Mouse (Mus musculus) ES-E14 (cell line): ENCODE data around the gene Grb2. TPM values are rescaled to one million over a fixed set of nuclear protein-coding genes. Genes with fewer than 3 reads are reported as not detected.

Source experiments
- DNase-seq: peaks from one replicate; pipeline ENCODE4 v3.0.0-alpha.2; 2013; ENCODE audit warnings: low read depth, low spot score
- H3K27ac ChIP-seq: 2 replicates; pipeline ENCODE4 v1.5.1; 2012; ENCODE audit warnings: low read depth, mild to moderate bottlenecking, low read length, moderate library complexity, mixed read lengths; ENCODE audit not compliant: poor library complexity, insufficient read depth, severe bottlenecking
- H3K36me3 ChIP-seq: 2 replicates; pipeline ENCODE4 v1.6.1; 2012; ENCODE audit warnings: mild to moderate bottlenecking, low read length, moderate library complexity, mixed read lengths; ENCODE audit not compliant: control insufficient read depth, poor library complexity, insufficient read depth, severe bottlenecking
- H3K4me1 ChIP-seq, 2 experiments: fragments of 150-350 bp in 1 of 2; sonication (generic) in 1 of 2; 2 replicates each; pipeline ENCODE4 v1.6.1; 2012; ENCODE audit warnings: low read length in 2 of 2, mild to moderate bottlenecking in 1 of 2, mixed read lengths in 1 of 2; ENCODE audit not compliant: control insufficient read depth in 2 of 2, insufficient read depth in 2 of 2, poor library complexity in 1 of 2
- H3K4me3 ChIP-seq, 2 experiments: fragments of 150-350 bp in 1 of 2; sonication (generic) in 1 of 2; 2 replicates each; pipeline ENCODE4 v1.5.1; 2012; ENCODE audit warnings: low read length in 2 of 2, low read depth in 1 of 2, mild to moderate bottlenecking in 1 of 2, mixed read lengths in 1 of 2; ENCODE audit not compliant: insufficient read depth in 1 of 2, poor library complexity in 1 of 2, severe bottlenecking in 1 of 2
- H3K9ac ChIP-seq: 2 replicates; pipeline ENCODE4 v1.6.1; 2012; ENCODE audit warnings: low read depth, mild to moderate bottlenecking, low read length, mixed read lengths; ENCODE audit not compliant: poor library complexity, insufficient read depth, severe bottlenecking
- H3K9me3 ChIP-seq: fragments of 150-350 bp; sonication (generic); 2 replicates; pipeline ENCODE4 v1.6.1; 2012; ENCODE audit warnings: low read depth, mild to moderate bottlenecking, low read length; ENCODE audit not compliant: control insufficient read depth, insufficient read depth
- CHD2 ChIP-seq: IDR thresholded peaks from 2 replicates; pipeline ENCODE4 v1.6.1; 2014; ENCODE audit warnings: mild to moderate bottlenecking, low read depth, low read length, inconsistent platforms
- HCFC1 ChIP-seq: IDR thresholded peaks from 2 replicates; pipeline ENCODE4 v1.6.1; 2012; ENCODE audit warnings: low read length, inconsistent platforms, borderline replicate concordance; ENCODE audit not compliant: insufficient read depth
- MAFK ChIP-seq: IDR thresholded peaks from 2 replicates; pipeline ENCODE4 v1.6.1; 2014; ENCODE audit warnings: mild to moderate bottlenecking, low read depth, low read length, inconsistent platforms; ENCODE audit not compliant: insufficient read depth
- ZC3H11A ChIP-seq: IDR thresholded peaks from 2 replicates; pipeline ENCODE4 v1.6.1; 2012; ENCODE audit warnings: low read depth, mild to moderate bottlenecking, inconsistent platforms, low read length, borderline replicate concordance
- ZNF384 ChIP-seq: IDR thresholded peaks from 2 replicates; pipeline ENCODE4 v1.6.1; 2012; ENCODE audit warnings: low read depth, low read length, inconsistent platforms
- in situ Hi-C, 2 experiments: fragments of 600-800 bp; cut with MboI; formaldehyde crosslinking; loops; one replicate each; pipeline ENCODE4 v1.15.1; 2025; ENCODE audit warnings: low sequenced_read_pairs in 2 of 2, inconsistent platforms in 1 of 2; ENCODE audit not compliant: unreplicated experiment in 2 of 2
- total RNA-seq: library from RNA; depleted of rRNA; stranded (reverse); fragments of 300-350 nt; gene quantifications from 2 replicates; pipeline ENCODE4 v1.2.3, GENCODE M21; 2012

Gene Grb2
- total RNA-seq, 1 experiment: 24.4 TPM

DNA sequence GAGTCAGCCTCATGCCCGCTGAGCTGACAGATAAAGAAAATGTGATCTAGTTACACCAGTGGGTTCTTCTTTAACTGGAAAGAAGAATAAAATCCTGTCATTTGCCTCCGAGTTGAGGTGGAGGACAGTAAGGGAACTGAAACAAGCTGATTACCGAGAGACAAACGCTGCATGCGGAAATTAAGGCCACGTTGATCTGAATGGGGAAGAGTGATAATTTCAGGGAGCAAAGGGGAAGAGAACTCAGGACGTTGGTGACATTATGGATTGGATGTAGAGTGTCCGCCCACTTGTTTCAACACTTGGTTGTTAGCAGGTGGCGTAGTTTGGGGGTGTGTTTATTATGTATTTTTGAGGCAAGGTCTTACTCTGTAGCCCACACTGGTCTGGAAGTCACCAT, 34.5 kb upstream of the Grb2 start:
- no peak overlapping the region for H3K4me3 ChIP-seq
- H3K9me3 ChIP-seq: no peaks in the 10 kb centered on the region
- no peak for DNase-seq
- no peak overlapping the region for H3K27ac ChIP-seq
- peaks cover 3 to 4% of the 10 kb centered on the region in 2 experiments; a peak in 2 of 4 replicates for H3K4me1 ChIP-seq
- no peaks in the 10 kb centered on the region for H3K36me3 ChIP-seq
- no peak overlapping the region for H3K9ac ChIP-seq
- in situ Hi-C loops: no loop called here
- TF ChIP-seq MAFK (no peak), ZNF384 (no peak), ZC3H11A (no peak), CHD2 (no peak), HCFC1 (no peak)

DNA sequence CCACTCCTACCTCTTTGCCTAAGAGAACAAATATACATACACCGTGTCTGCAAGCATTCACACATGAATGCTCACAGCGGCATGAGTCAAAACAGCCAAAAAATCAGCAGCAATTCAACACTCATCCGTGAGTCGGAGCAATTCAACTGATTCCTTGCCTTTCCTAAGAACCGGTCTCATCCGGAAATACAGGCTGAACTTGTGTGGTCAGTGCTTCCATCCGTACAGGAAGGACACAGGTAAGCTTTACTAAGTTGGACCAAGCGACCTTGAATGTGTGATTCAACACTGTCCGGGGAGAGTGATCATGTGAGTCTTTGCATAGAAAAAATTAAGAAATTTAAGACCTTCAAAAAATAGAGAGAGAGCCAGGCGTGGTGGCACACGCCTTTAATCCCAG, 32.7 kb upstream of the Grb2 start:
- DNase-seq: no peak
- in situ Hi-C loops: no loop called here
- Histone ChIP-seq H3K4me1 (no peaks in the 10 kb centered on the region), H3K27ac (no peak overlapping the region), H3K9me3 (no peaks in the 10 kb centered on the region), H3K4me3 (no peak overlapping the region), H3K9ac (no peak overlapping the region), H3K36me3 (no peaks in the 10 kb centered on the region)
- TF ChIP-seq HCFC1: no peak
- no peak for TF ChIP-seq MAFK
- TF ChIP-seq ZNF384: no peak
- no peak for TF ChIP-seq CHD2
- no peak for TF ChIP-seq ZC3H11A

DNA sequence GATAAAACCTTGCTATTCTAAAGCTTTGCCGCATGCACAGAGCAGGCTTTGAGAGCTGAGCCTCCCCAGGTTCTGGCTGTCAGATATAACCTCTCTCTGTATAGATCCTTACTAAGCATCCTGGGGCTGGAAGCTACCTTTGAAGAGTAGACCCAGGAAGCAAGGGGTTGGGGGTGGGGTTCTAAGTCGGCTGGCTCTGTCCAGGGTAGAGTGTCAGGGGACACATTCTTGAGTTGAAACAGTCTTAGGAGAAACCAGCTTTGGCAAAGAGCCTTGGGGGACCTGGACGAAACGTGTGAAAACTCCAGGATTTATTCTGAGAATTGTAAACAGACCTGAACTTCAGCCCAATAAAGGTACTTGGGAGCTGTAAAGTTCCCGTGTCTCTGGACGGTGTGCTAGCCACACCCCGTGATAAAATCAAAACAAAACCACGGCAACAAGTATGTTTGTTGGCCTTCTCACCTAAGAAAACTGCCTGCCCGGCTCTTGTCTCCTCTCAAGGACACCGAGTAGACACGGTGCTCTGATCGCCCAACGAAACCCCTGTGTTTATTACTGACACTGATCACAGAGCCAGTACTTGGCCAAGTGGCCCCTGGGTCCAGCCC, 30.0 kb upstream of the Grb2 start:
- no peak for TF ChIP-seq ZC3H11A
- no peak for TF ChIP-seq MAFK
- TF ChIP-seq ZNF384: no peak
- no peak for DNase-seq
- Histone ChIP-seq H3K4me1 (0 out of 4 replicates have a peak, but pooled peaks cover 0 to 1% of the 10 kb centered on the region in 2 experiments), H3K36me3 (no peaks in the 10 kb centered on the region), H3K27ac (no peak overlapping the region), H3K9ac (no peak overlapping the region), H3K9me3 (no peaks in the 10 kb centered on the region), H3K4me3 (no peak overlapping the region)
- in situ Hi-C loops: no loop called here

DNA sequence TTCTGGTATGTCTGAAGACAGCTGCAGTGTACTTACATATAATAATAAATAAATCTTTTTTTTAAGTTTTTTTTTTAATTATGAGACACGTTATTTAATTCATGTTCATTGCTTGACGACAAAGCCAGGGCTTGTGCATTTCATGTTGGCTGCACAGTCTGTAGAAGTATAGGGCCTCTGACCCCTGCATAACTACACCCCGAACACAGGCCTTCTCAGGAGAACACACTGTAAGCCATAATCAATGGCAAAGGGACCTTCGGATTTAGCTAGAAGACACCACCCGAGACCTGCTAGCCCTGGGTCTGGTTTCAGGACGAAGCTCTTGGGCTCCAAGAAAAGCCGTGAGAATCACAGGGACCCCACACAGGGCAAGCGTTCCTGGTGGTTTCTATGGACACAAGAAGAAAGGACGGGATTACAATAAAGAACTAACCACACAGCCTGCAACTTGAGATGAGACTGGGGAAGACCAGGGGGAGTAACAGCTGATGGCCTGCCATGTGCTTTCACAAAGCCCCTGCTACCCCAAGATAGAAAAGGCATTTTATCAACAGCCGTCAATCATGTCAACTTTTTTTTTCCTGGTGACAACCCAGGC, 29.3 kb upstream of the Grb2 start:
- Histone ChIP-seq H3K9me3 (no peaks in the 10 kb centered on the region), H3K27ac (no peak overlapping the region), H3K9ac (no peak overlapping the region), H3K4me3 (no peak overlapping the region), H3K4me1 (0 out of 4 replicates have a peak, but pooled peaks cover 0 to 1% of the 10 kb centered on the region in 2 experiments), H3K36me3 (no peaks in the 10 kb centered on the region)
- in situ Hi-C loops: no loop called here
- DNase-seq: no peak
- TF ChIP-seq CHD2 (no peak), HCFC1 (no peak), ZNF384 (no peak), ZC3H11A (no peak), MAFK (no peak)
